Mouse (Mus musculus) lung, embryonic 15.5 days (tissue): Measurements from ENCODE around the gene Got1. TPM values are rescaled to one million over a fixed set of nuclear protein-coding genes. Genes with fewer than 3 reads are reported as not detected.

Experiments
- ATAC-seq: fragments of 200-750 bp; cut with Nextera tagmentation; 2 replicates; pipeline ENCODE4 v1.8.0; 2017; ENCODE audit warnings: moderate number of reproducible peaks, borderline replicate concordance; ENCODE audit not compliant: low FRiP score, low TSS enrichment; ENCODE audit errors: extremely low read depth
- H3K27ac ChIP-seq: fragments of 300-500 bp; sonication (generic); 2 replicates; pipeline ENCODE4 v1.5.1; 2015; ENCODE audit warnings: moderate library complexity, mild to moderate bottlenecking, inconsistent platforms
- H3K27me3 ChIP-seq: fragments of 300-500 bp; sonication (generic); 2 replicates; pipeline ENCODE4 v1.6.1; 2015; ENCODE audit warnings: inconsistent platforms
- H3K36me3 ChIP-seq: fragments of 300-500 bp; sonication (generic); 2 replicates; pipeline ENCODE4 v1.6.1; 2015; ENCODE audit warnings: inconsistent platforms
- H3K4me1 ChIP-seq: fragments of 300-500 bp; sonication (generic); 2 replicates; pipeline ENCODE4 v1.6.1; 2015; ENCODE audit warnings: inconsistent platforms
- H3K4me2 ChIP-seq: fragments of 300-500 bp; sonication (generic); 2 replicates; pipeline ENCODE4 v1.6.1; 2015; ENCODE audit warnings: inconsistent platforms, mild to moderate bottlenecking, moderate library complexity
- H3K4me3 ChIP-seq: fragments of 300-500 bp; sonication (generic); 2 replicates; pipeline ENCODE4 v1.5.1; 2015; ENCODE audit warnings: mild to moderate bottlenecking, inconsistent platforms
- H3K9ac ChIP-seq: fragments of 300-500 bp; sonication (generic); 2 replicates; pipeline ENCODE4 v1.6.1; 2015; ENCODE audit warnings: inconsistent platforms
- H3K9me3 ChIP-seq: fragments of 300-500 bp; sonication (generic); 2 replicates; pipeline ENCODE4 v1.6.1; 2016; ENCODE audit warnings: inconsistent platforms
- WGBS: fragments of 180-500 bp; shearing (Covaris S2); methylation state at CpG from one replicate; pipeline ENCODE4 v1.1.7; 2015; 5-methylcytosine and 5-hydroxymethylcytosine counted together
- polyA plus RNA-seq: library from polyadenylated mRNA; unstranded; fragments of >200 nt; fragmentation: Nextera tagmentation; extraction: Ambion mirVana; gene quantifications from 2 replicates; pipeline ENCODE4 v1.2.1, GENCODE M21; 2015

Gene Got1
- polyA plus RNA-seq, 1 experiment from 2014 or later = 31.1 TPM

DNA sequence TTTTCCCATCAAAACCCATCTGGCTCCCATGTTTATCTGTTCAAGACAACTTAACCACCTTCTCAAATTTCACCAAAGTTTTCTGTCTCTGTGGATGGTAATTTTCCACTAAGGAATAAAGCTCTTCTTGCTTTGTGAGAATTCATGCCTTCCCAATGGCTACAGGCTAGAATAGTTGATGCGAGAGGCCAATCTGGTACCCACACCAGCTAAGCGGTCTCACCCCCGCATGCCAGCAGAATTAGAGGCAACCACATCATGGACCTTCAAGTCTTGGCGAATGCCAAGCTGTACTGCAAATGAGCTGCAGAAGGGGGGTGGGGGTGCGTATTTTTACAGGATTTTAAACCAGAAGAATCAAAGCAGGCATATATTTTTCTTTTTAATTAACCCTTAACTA, 47.0 kb downstream of the Got1 start:
- Histone ChIP-seq H3K9me3 (no peaks in the 10 kb centered on the region), H3K4me1 (no peaks in the 10 kb centered on the region), H3K4me3 (no peak overlapping the region), H3K9ac (no peak overlapping the region), H3K27me3 (no peaks in the 10 kb centered on the region), H3K27ac (no peak overlapping the region), H3K4me2 (no peak overlapping the region), H3K36me3 (no peaks in the 10 kb centered on the region)
- WGBS = 83% methylated on average over 5 of the region's 5 CpGs
- ATAC-seq = no peak

DNA sequence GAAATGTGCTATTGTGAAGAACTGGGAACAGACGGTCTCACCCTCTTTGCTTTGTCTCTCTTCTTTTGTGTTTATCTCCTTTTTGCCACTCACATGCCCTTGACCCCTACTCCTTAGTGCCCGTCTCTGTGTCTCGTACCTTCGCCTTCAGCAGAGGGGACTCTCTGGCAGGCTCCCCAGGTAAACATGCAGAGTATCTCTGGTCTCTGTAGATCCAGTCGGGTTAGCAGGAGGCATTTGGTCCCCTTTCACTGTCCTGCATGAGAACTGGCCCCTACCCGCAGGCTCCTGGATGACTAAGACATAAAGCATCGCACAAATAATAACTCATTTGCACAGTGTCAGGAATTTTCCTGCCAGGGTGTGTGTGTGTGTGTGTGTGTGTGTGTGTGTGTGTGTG, 48.3 kb downstream of the Got1 start:
- Histone ChIP-seq H3K9ac (no peak overlapping the region), H3K27me3 (no peaks in the 10 kb centered on the region), H3K36me3 (no peaks in the 10 kb centered on the region), H3K4me1 (no peaks in the 10 kb centered on the region), H3K4me3 (no peak overlapping the region), H3K9me3 (no peaks in the 10 kb centered on the region), H3K27ac (no peak overlapping the region), H3K4me2 (no peak overlapping the region)
- 45% methylated on average over 7 of the region's 7 CpGs for WGBS
- ATAC-seq = no peak

DNA sequence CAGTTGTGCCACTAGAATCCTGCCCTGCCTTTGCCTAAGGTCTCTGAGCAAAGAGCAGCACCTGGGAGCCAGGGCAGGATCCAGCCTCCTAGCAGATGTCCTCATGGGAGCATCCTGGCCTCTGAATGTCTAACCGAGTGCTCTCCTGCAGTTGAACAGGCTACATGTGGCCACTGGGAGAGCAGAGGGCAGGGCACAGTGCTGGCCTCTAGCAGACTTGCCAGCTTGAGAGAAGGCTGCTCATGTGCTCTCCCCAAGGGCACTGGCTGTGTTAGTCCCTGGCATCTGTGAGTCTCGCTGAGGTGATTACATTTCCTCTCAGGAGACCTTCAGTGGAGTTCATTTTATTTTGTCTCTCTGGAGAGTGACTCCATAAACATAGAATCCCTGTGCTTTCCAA, 48.8 kb downstream of the Got1 start:
- WGBS = 43% methylated on average over 2 of the region's 2 CpGs
- Histone ChIP-seq H3K4me2 (no peak overlapping the region), H3K9ac (no peak overlapping the region), H3K27ac (no peak overlapping the region), H3K9me3 (no peaks in the 10 kb centered on the region), H3K36me3 (no peaks in the 10 kb centered on the region), H3K4me1 (no peaks in the 10 kb centered on the region), H3K4me3 (no peak overlapping the region), H3K27me3 (no peaks in the 10 kb centered on the region)
- ATAC-seq = no peak

DNA sequence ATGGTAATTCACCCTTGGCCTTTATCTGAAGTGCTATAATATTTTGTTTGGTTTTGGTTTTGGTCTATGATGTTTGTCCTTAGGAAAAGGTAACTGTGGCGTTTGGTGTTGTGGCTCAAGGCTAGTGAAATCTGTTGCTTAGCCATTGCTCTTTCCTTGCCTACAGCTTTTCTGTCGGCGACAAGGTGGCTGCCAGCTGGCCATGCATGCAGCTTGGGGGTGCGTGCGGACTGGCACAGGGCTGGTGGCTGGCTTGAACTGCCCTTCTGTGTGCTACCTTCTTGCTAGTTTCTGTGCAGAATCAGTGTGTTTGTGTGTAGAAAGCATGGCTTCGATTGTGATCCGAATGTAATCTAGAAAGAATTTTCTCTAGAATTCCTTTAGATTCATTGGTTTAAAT, 51.6 kb downstream of the Got1 start:
- no peak overlapping the region for H3K4me2 ChIP-seq
- H3K27ac ChIP-seq = no peak overlapping the region
- 81% methylated on average over 7 of the region's 7 CpGs for WGBS
- H3K36me3 ChIP-seq = no peaks in the 10 kb centered on the region
- no peaks in the 10 kb centered on the region for H3K27me3 ChIP-seq
- H3K9ac ChIP-seq = no peak overlapping the region
- H3K9me3 ChIP-seq = no peaks in the 10 kb centered on the region
- H3K4me3 ChIP-seq = no peak overlapping the region
- no peaks in the 10 kb centered on the region for H3K4me1 ChIP-seq
- ATAC-seq = no peak

DNA sequence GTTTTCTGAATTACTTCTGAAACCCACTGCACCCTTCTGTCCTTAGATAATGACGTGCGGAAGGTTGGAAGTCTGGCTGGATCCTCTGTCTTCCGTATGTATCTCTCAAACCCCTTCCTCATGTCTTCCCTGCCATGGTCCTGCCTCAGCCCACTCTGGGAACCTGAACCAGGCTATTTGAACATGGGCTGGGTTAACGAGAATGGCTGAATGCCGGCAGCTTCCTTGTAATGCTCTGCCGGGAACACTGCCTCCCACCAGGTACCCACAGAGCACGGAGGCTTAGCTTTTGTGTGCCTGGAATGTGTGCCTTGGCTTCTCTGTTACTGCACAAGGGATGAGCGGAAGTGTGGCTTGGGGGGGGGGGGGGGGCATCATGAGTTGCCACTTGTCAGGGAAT, 52.1 kb downstream of the Got1 start:
- Histone ChIP-seq H3K4me2 (no peak overlapping the region), H3K4me3 (no peak overlapping the region), H3K9me3 (no peaks in the 10 kb centered on the region), H3K36me3 (no peaks in the 10 kb centered on the region), H3K4me1 (no peaks in the 10 kb centered on the region), H3K27ac (no peak overlapping the region), H3K27me3 (no peaks in the 10 kb centered on the region), H3K9ac (no peak overlapping the region)
- ATAC-seq = no peak
- WGBS = 77% methylated on average over 8 of the region's 8 CpGs

DNA sequence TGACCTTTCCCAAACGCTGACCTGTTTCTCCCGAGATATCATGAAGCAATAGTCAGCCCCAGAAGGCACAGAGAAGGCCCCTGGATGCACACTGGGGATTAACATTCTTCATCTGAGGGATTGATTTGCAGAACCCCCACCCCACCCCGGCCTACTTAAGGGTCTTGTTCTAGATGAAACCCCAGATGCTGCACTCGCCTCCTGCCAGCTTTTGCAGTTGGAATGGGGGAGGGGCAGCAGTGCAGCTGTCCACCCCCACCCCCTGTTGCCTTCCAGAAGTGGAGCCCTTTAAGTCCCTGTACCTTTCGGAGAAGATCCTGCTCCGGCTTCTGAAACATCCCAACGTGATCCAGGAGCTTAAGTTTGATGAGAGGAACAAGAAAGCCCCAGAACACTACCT, 55.1 kb downstream of the Got1 start:
- Histone ChIP-seq H3K36me3 (no peaks in the 10 kb centered on the region), H3K9ac (no peak overlapping the region), H3K4me2 (no peak overlapping the region), H3K27me3 (no peaks in the 10 kb centered on the region), H3K4me3 (no peak overlapping the region), H3K4me1 (no peaks in the 10 kb centered on the region), H3K9me3 (no peaks in the 10 kb centered on the region), H3K27ac (no peak overlapping the region)
- ATAC-seq = no peak
- WGBS = 52% methylated on average over 7 of the region's 7 CpGs

DNA sequence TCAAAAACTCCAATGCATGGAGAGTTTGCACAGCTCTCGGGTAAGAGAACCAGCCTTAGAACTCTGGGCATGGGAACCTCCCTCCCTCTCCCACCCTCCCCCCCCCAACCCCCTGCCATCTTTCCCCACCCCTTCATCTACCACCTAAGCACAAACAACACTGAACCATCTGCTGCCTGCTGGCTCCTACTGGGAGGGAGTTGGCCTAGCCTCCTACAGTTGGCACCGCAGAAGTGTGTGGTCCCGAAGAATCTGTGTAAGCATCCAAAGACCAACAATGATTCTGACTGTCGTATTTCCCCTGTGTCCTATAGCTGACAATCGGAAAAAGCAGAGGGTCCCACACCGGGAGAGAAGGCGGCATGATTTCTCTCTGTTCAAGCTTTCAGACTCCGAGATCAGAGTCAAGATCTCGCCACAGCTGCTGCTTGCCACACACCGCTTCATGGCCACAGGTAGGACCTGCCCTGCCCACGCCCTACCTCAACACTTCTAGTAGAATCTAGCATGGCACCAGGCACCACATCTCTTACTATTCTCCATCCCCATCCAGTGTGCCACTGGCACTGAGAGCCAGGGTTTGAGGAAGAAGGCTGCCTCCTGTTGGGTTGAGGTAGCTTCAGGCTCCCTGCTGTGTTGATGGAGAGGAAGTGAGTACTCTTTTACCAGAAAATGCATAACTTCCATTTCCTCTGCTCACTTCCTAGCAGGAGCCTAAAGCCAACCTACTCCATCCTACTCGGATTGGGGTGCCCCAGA, 56.3 kb downstream of the Got1 start:
- 63% methylated on average over 12 of the region's 12 CpGs for WGBS
- no peak for ATAC-seq

DNA sequence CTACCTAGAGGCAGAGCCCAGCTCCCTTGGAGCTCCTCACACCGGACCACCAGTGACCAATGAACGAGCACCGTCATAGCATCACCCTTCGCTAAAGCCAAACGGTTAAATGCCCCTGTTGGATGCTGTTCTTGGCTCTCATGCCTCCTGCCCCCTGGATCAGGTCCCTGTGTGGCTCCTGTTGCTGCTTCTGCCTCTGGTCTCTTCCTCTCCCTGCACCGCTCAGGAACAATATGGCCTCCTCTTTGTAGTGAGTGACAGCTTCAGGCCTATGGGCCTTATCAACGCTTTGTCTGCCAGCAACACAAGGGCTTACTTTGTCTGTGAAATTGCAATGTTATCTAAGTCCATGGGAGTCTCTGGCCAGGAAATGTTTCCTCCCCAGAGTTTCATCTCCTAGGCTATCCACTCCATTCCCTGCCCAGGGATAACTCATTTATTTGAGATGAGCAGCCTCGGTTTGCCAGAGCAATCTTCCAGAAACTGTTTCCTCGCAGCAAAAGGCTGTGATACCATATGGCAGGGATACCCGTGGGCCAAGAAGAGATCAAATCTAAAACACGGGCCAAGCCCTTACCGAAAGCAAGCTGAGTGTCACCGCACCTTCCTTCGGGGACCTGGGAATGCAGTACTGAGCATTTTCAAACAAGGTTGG, 58.7 kb downstream of the Got1 start:
- Histone ChIP-seq H3K4me2 (no peak overlapping the region), H3K9ac (no peak overlapping the region), H3K4me1 (no peaks in the 10 kb centered on the region), H3K4me3 (no peak overlapping the region), H3K9me3 (no peaks in the 10 kb centered on the region), H3K27me3 (no peaks in the 10 kb centered on the region), H3K36me3 (no peaks in the 10 kb centered on the region), H3K27ac (no peak overlapping the region)
- no peak for ATAC-seq
- WGBS = 87% methylated on average over 14 of the region's 14 CpGs

More for the DNA sequence above, 56.3 kb downstream of the Got1 start:
- Histone ChIP-seq H3K4me2 (no peak overlapping the region), H3K9ac (no peak overlapping the region), H3K27ac (no peak overlapping the region), H3K4me1 (no peaks in the 10 kb centered on the region), H3K9me3 (no peaks in the 10 kb centered on the region), H3K4me3 (no peak overlapping the region), H3K27me3 (no peaks in the 10 kb centered on the region), H3K36me3 (no peaks in the 10 kb centered on the region)

DNA sequence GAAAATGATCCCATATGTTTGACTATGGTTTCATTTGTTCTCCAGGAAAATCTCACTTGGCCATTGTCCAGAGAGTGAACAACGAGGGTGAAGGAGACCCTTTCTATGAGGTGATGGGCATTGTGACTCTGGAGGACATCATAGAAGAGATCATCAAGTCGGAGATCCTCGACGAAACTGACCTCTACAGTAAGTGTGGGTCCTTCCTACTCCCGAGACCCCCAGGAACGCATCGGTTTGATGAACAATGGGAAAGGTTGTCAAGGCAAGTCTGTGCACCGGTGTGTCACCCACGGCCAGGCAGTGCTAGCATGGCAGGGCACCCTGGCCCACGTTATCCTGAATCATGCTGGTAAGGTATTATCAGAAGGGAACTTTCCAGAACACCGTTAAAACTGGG, 59.3 kb downstream of the Got1 start:
- H3K9ac ChIP-seq = no peak overlapping the region
- ATAC-seq = no peak
- H3K4me2 ChIP-seq = no peak overlapping the region
- no peaks in the 10 kb centered on the region for H3K36me3 ChIP-seq
- H3K4me1 ChIP-seq = no peaks in the 10 kb centered on the region
- H3K4me3 ChIP-seq = no peak overlapping the region
- WGBS = 85% methylated on average over 11 of the region's 11 CpGs
- no peak overlapping the region for H3K27ac ChIP-seq
- H3K9me3 ChIP-seq = no peaks in the 10 kb centered on the region
- H3K27me3 ChIP-seq = no peaks in the 10 kb centered on the region

DNA sequence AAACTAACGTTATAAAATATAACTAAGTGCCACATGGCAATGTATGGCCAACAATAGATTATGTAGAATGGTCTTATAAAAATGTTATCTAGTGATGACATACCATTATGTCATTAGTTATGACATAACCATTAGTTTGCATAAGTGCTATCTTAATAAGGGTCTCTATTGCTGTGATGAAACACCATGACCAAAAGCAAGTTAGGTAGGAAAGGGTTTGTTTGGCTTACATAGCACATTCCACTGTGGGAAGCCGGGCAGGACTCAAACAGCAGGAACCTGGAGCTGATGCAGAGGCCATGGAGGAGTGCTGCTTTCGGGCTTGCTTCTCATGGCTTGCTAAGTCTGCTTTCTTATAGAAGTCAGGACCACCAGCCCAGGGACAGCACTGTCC, 60.1 kb downstream of the Got1 start:
- H3K9ac ChIP-seq = no peak overlapping the region
- no peaks in the 10 kb centered on the region for H3K9me3 ChIP-seq
- ATAC-seq = no peak
- H3K27ac ChIP-seq = no peak overlapping the region
- H3K36me3 ChIP-seq = no peaks in the 10 kb centered on the region
- no peaks in the 10 kb centered on the region for H3K4me1 ChIP-seq
- H3K27me3 ChIP-seq = no peaks in the 10 kb centered on the region
- 74% methylated on average over 3 of the region's 3 CpGs for WGBS
- no peak overlapping the region for H3K4me2 ChIP-seq
- H3K4me3 ChIP-seq = no peak overlapping the region

DNA sequence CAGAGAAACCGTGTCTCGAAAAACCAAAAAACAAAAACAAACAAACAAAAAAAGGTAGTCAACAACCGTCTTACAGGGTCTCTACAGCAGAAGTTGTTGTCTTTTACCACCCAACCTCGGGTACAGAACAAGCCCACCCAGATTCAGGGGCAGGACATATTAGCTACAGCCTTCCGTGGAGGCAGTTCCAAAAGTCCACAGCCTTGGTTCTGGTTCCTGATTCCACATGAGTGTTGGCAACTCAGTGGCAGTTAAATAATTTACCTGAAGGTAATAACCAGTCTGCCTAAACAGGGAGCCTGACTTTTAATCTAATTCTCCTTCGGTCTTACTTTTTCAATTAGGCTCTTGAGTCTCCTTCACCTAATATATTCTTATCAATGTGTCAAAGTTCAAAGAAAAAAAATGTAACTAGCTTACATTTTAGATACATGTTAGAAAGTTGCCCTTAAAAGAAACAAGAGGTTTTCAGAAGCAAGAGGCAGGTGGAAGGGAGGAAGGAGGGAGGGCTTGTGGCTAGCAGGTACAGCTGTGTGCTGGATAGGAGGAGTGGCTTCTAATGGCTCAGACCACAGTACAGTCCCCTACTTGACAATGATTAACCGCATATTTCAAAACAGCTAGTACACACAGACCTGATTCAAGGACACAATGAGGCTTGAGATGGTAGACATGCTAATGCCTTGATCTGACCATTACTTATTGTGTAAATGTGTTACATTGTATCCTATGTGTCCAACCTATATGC, 60.7 kb downstream of the Got1 start:
- Histone ChIP-seq H3K4me1 (no peaks in the 10 kb centered on the region), H3K9me3 (no peaks in the 10 kb centered on the region), H3K4me3 (no peak overlapping the region), H3K9ac (no peak overlapping the region), H3K27ac (no peak overlapping the region), H3K4me2 (no peak overlapping the region), H3K27me3 (no peaks in the 10 kb centered on the region), H3K36me3 (no peaks in the 10 kb centered on the region)
- 76% methylated on average over 7 of the region's 7 CpGs for WGBS
- no peak for ATAC-seq

DNA sequence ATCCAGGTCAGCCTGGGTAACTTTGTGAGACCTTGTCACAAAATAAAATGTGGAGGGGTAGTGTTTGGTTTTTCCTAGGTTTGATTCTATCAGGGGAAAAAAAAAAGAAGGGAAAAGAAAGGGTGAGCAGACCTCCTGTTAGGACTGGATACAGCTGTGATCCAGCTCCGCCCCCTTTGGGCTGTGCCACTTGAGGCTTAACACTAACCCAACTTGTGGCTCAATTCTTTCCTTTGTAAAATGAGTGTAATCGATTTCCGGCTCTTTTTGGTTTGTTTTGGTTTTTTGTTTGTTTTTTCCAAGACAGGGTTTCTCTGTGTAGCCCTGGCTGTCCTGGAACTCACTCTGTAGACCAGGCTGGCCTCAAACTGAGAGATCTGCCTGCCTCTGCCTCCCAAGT, 62.3 kb downstream of the Got1 start:
- no peak overlapping the region for H3K27ac ChIP-seq
- no peaks in the 10 kb centered on the region for H3K4me1 ChIP-seq
- no peak for ATAC-seq
- no peaks in the 10 kb centered on the region for H3K36me3 ChIP-seq
- no peaks in the 10 kb centered on the region for H3K27me3 ChIP-seq
- H3K4me3 ChIP-seq = no peak overlapping the region
- H3K9ac ChIP-seq = no peak overlapping the region
- no peak overlapping the region for H3K4me2 ChIP-seq
- 86% methylated on average over 3 of the region's 3 CpGs for WGBS
- no peaks in the 10 kb centered on the region for H3K9me3 ChIP-seq
